Mouse (Mus musculus) kidney, postnatal 36 days (tissue): ENCODE measurements around the gene Med13l.
A peak's percentile ranks its signal among the peaks of the same experiment; 100 is the strongest.
"Not testable (repeated sequence)": the region's sequence is repeated elsewhere in the genome, so short reads cannot be mapped to it uniquely, and the experiment has no call there.

Experiments used
- DNase-seq, 2 experiments: peaks; one replicate each; pipeline ENCODE4 v3.0.0; 2021 to 2022; ENCODE audit warnings: mixed read lengths in 2 of 2

The Med13l gene

DNA sequence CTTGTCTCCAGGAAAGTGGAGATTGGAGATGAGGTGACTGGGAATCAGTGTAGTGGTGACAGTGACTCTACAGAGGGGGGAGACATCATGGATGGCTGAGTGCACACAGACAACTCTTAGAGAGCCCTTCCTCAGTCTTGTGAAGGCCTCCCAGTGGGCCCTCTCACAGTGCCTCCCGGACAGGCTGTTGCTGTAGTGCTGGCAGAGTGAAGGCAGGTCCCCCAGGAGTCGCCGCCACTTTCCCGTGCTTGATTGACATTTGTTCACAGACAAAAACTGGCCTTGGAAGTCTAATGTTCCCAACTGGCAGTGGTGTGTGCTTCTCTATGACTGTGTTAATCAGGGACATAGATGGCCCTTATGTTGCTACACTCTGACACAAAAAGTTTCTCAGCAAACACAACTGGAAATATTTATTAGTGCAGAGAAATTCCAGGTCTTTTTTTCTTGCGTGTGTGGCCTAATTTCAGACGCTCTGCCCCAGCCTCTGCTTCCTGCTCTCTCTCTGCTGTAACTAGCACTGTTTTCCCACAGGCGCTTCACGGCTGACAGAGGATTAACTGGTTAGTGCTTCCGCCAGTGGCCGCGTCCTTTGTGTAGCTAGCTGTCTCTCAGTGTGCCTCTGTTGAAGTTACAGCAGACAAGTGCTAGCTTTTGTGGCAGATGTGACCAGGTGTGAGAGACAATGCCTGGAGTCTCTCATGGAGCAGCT is 75.2 kb downstream of the Med13l start:
- no peak for DNase-seq

DNA sequence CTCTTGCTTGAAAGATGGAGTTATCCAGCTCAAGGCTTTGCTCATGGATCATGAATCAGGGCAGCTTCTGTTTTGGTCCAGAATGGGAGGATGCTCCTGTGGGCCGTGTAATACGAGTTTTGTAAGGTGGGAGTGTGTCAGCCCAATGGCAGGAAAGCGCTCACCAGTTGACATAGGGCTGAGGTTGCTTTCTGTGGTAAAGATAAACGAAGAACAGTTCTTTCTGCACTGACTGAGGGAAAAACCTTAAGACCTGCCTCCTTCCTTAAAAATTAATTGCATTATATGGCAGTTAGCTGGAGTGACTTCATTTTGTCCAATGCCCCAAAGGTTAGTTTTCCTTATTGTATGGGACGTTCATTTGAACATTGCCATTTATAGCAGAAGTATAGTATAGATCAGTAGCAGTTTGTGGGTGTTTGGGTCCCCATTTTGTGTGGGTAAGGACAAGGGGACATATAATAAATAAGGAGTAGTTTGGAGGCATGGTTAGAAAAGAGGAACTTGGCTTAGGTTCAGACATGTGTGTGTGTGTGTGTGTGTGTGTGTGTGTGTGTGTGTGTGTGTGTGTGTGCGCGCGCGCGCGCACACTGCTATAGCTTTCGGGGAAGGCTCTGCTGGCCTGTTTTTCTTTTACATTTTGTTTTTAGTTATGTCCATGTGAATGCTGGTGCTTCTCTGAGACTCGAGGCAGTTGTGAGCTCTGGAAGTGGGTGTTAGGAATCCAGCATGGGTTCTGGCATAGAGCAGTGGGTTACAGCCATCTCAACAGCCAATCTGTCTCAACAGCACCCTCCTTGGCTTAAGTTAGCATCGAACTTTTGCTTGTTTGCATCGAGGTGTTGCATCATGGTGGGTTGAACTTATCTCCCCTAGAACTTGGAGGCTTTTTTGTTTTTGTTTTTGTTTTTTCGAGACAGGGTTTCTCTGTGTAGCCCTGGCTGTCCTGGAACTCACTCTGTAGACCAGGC is 76.2 kb downstream of the Med13l start:
- no peak for DNase-seq

DNA sequence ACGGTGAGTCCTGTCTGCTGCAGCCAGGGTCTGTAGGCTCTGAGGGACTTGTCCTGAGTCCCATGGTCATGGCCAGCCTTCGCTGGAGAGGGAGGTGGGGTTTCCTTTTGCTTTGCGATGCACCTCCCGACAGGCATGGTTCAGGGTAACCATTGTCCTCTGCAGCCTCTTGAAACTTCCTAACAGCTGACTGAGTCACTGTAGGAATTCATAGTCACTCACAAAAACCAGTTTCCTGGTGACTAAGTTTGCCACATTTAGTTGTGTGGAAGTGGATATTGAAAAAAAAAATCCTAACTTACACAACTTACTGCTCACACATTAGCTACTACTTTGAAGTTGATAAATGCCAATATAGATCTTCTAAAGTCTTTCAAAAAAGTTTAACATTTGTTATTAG is 77.5 kb downstream of the Med13l start:
- no peak for DNase-seq

DNA sequence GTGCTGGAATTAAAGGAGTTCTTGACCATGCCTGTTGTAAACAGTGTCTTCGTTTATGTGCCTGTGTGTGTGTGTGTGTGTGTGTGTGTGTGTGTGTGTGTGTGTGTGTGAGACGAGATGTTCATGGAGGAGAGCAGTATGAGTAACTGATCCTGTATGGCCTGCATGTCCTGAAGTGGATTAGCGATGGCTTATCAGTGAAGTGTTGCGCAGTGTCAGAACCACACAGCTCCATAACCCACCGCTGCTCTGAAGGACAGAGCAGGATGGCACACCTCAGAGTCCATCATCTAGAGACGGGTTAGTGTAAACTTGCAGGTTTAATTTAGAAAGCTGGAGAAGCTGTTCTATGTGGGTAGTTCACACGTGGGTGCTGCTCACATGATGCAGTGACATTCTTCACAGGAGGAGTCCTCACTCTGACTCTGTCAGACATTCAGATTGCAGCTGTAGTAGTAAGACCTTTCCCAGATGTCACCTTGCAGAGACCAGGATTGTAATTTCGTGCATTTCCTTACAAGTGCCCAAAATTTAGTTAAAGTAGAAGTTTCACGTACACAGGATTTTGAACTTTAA is 78.1 kb downstream of the Med13l start:
- DNase-seq, result no peak

DNA sequence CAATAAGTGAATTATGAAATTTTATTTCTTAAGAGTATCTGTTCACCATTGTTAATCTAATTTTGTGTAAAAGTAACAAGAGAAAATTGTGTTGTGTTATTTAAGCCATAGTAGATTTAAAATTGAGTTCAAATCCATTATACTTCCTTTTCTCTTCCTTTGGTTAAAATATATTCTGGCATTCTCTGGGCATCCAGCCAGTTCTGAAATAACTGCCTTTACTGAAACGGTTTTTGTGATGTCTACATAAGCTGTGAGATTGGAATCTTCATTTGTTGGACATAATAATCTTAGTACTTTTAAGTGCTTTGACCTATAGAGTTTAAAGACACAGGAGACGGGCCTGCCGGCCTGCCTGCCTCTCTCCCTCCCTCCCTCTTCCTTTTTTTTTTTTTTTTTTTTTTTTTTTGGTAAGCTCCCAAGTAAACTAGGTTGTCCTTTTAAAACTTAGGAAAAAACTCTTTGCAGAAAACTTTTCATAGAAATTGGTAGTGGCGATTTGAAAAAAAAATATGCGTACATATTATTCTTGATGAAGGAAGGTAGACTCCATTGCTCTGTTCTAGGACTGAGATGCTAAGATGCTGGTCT is 78.7 kb downstream of the Med13l start:
- no peak for DNase-seq

DNA sequence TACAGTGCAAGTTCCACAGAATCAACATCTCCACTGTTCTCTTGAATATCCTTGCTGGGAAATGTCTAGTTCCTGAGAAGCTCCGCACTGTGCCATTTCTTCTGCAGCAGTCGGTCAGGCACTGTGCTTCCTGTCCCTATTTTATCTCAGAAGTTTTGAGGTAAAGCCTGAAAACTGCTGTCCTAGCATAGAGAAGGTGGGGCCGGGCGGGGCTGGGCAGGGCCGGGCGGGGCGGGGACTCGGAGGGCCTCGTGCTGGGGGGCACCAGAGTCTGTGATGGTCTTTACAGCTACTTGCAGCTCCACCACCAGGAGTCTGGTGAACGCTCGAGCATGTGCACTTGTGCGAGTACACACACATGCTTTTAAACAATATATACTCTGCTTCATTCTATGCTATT is 83.6 kb downstream of the Med13l start:
- no peak for DNase-seq

DNA sequence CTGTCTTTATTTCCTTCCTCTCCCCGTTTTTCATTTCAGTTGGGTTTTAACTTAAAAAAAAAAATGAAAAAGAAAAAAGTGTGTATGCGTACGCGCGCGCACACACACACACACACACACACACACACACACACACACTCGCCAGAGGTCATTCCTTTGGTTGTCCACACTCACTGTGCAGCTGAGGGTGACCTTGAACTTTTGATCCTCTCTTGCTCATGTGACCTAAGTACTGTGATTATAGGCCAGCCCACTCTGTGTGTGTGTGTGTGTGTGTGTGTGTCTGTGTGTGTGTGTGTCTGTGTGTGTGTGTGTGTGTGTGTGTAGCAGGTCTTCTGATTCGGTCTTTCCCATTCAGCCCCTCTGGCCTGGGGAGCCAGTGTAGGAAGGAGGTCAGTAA is 84.0 kb downstream of the Med13l start:
- no peak for DNase-seq

DNA sequence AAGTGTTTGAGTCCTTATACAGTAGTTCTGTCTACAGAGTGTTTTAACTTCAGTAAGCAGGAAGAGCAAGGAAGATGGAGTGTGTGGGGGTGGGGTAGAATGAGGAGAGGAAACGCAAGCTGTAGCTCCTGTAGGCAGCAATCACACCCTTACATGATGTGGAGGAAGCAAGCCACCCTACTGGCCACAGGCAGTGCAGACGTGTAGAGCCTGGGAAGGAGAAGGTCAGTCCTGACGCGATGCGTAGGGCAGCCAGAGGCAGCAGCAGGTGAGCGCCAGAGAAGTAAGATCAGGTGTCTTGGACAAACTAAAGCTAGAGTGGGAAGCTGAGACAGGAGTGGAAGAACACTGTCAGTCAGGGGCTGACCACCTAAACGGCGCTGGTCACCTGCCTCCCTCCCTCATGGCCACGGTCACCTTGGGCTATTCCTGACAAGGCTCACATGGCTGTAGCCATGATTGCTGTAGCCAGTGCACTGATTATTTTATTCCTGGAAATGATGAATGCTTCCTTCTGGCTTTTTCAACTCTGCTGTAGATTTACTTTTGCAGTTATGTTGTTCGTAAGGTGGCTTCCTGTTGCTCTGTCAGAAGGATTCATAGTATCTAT is 84.8 kb downstream of the Med13l start:
- DNase-seq, result no peak

DNA sequence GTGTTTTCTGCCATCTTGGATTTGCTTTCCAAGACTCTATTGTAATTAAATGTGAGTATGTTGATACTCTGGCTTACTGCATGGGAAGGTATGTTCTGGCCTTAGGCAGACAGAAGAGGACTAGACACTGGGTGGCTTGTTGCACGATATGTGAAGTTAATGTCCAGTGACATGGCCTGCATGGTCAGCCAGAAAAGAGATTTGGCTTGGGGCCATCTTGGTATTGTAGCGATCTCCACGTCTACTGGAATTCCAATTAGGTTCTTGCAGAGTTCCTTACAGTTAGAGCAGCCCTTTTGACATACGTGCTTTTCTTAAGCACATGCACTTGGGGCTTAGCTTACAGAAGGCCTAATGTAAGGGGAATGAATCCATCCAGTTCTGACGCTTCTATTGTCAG is 86.4 kb downstream of the Med13l start:
- no peak for DNase-seq

DNA sequence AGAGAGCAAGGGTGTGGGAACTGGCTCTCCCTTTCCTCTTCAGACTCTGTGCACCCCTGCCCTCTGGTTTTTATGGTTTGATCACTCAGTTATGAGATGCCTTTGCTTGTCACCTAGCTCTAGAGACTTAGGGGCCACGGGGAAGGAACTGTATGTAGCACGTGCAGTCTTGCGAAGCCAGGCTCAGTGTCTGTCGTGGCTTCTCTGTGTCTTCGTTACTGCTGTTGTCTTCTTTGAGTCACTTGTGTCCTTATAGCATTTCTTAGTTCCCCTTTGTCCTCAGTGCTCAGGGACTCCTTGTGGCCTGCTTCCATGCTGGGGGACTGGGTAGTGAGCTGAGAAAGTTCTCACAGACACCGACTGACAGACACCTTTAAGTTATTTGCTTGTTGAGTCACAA is 86.9 kb downstream of the Med13l start:
- no peak for DNase-seq

DNA sequence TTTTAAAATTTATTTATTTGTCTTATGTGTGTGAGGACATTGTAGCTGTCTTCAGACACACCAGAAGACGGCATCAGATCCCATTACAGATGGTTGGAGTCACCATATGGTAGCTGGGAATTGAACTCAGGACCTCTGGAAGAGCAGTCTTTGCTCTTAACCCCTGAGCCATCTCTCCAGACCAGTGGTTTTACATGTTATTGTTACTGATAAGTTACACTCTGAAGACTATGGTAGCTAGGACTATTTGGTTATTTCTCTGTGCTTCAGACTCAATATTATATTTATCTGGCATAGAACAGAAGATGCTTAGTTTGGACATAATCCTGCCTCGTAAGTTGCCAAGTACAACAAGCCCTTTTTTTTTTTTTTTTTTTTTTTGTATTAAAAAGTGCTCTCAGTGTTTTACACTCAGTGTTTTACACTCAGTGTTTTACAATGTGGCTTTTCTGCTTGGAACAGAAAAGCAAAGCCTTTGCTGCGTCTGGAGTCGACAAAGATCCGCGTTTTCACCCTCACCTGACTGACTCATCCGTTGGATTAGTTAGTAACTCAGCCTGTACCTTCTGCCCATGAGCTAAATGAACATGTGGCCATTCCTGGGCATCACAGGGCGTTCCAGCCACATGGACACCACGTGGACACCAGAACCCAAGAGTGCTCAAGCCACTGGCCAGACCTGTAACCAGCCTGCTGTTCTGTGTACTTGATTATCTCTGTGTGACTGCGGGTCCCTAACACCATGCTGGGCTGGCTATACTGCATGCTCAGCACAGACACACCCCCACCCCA is 88.9 kb downstream of the Med13l start:
- DNase-seq, result peak; percentile 67 to 80

DNA sequence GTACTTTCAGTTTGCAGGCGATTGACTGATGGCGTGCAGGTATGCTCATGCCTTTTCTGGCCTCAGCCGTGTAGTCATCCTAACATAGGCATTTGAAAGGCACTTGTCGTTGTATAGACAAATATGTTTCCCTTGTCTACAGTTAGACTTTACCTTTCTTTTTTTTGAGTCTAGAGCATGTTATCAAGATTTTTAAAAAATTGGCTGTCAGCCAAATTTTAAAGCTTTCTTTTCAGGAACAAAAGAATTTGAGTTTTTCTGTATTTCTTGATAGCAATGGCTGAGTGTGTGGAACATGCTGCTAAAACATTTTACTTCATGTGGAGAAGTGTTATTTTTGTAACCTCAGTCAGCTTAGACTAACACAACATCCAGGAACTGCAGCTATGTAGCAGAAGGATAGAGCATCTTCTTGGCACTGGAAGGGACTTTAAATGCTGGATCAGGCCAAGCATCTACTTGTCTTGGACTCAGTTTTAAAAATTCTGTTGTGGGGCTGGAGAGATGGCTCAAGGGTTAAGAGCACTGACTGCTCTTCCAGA is 89.6 kb downstream of the Med13l start:
- DNase-seq, result no peak

DNA sequence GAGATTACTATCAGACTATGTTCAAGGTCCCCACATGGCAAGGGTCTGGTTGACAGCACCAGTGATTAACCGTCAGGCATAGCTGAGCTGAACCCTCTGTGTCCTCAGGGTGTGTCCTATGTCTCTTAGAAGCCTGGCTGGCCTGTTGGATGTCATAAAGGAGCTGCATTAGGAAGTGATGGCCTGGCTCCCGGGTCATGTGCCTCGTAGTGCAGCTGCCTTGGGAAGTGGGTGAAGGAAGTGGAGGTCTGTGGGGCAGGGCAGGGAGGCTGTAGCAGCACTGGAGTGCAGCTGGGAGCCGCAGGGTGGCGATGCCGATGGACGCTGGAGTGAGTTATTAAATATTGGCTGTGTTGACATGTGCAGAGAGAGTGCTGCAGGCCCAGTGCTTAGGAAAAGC is 90.3 kb downstream of the Med13l start:
- DNase-seq, result peak; percentile 41 to 47

DNA sequence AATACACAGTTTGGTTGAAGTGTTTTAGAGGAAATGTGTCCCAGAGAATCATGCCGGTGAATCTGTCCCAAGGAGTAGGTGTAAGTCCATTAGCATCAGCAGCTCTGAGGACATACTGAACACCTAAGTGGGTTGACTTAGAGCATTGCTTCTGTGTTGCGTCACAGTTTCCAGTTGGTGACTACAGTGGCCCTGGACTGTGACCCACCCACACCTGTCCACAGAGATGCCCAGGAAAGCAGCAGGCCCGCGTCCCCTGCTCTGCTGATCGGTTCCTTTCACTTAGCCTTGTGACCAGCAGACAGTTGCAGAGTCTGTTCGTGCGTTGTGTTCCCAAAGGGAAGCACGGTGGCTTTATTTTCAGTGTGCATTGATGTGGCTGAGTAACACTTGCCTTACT is 92.1 kb downstream of the Med13l start:
- DNase-seq, result no peak

DNA sequence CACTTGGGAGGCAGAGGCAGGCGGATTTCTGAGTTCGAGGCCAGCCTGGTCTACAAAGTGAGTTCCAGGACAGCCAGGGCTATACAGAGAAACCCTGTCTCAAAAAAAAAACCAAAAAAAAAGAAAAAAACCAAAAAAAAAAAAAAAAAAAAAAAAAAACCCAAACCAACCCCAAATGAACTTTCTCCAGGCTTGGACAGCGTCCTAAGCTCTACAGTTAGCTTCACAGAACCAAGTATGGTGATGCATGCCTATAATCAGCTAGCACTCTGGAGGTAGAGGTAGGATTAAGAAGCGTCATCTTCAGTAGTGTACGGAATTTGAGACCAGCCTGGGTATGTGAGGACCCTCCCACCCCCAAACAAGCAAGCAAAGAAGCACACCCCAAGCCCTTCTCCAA is 92.6 kb downstream of the Med13l start:
- DNase-seq, result not testable (repeated sequence)

DNA sequence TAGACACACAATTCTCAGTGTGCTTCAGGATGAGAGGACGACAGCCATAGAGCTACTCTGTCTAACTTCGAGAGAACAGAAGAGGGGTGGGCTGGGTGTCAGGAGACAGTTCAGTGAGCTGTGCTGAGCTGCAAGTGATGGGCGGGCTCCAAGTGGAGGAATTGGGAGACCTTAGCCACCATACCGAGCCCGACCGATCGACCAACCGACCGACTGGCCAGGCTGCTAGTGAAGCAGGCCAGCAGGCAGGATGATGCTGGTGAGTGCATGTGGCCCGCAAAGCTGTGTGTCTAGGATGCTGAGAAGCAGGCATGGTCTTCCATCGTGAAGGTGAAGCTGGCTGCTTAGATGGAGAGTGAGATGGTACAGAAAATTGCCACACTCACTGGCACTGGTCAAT is 94.1 kb downstream of the Med13l start:
- DNase-seq, result no peak

DNA sequence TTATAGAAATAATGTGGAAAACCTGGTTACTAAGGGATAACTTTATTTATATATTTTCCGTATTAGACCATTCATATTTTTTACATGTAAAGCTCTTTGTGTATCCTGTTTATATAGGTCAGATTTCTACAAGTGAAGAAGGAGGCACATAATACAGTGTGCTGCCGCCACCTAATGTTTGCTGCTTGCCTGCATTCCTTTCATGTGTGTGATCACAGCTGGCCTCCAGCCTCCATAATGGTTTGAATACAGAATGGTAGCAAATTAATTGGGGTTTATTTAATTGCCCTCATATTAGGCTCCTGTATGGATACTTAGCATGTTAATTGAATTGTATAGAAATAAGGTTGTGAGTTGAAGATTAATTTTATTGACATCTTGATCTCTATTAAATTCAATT is 94.5 kb downstream of the Med13l start:
- peak; percentile 48 to 71 for DNase-seq

DNA sequence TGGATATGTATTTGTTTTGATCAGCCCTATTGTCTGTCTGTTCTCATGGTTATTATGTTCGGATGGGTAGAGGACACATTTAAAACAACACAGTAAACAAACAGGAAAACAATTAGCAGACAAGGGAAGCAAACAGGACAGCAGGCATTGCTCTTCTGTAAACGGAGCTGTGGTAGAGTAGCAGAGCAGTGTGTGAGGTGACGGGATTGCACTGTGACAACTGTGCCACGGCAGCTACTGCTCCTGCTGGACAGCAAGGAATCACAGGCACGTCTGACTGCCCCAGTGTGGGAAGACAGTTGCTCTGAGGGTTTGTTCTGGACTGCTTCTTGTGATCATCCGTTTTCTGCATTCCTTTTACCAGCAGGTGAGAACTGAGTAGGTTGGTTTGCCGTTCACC is 94.9 kb downstream of the Med13l start:
- DNase-seq, result no peak

DNA sequence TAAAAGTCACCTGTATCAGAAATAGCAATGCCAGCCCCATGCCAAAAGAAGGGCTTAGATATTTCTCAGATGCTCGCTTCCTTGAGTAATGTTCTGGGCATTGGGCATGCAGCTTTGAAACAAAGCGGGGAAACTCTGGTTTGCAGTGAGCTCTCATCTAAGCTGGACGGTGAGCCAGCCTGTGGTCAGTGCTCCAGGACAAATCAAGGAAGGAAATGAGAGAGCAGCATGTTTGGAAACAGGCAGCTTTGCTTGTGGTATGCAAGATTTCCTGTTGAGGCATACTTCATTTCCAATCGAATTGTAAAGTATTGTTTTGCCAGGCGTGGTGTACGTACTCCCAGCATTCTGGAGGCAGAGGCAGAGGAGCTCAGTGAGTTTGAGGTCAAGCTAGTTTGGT is 95.5 kb downstream of the Med13l start:
- DNase-seq, result no peak

DNA sequence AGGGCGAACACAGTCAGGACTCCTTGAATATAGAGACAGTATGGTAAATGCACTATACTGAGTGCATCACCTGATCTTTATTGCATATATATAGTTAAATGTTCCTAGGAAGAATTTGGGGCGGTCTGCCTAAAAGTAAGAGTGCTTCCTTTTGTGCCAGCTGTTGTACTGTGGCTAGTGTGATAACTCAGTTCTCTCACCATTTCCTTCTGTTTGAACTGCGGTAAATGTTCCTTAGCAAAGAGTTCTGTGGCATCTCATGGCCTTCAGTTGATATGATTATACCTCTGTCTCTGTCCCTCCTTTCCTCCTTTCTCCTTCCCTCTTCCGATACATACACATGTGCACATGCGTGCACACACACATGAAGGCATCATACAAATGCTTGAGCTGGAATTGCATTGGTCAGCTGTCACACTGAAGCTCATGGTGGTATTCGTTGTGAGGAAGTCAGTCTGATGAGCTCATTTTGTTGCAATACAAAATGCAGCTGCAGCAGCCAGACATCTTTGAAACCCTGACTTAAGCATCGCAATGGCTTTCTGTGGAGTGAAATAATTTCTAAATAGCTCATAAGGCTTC is 97.9 kb downstream of the Med13l start:
- no peak for DNase-seq

DNA sequence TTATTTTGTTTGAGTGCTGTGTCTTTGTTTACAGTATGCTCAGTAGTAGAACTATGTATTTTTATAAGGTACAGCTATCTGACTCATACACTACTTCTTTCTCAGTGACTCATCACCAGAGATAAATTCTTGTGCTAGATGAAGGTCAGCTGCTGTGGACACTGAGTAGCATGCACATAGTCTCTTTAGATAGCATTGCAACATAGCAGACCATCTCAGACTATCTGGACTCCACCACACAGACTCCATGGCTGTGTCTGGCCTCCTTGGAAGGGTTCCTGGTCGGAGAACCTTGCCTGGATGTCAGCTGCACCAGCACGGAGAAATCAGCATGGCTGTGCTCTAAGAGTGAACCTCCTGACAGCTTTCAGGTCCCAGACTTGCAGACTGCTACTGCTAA is 99.2 kb downstream of the Med13l start:
- DNase-seq, result no peak
